Mouse (Mus musculus) urinary bladder, adult 18-20 months (tissue): ENCODE measurements around the gene Nppa.

Experiments used
- DNase-seq, 2 experiments: peaks; one replicate each; pipeline ENCODE4 v3.0.0; 2022; ENCODE audit warnings: low spot score in 2 of 2, mixed read lengths in 2 of 2

The Nppa gene

GRCm38 (mm10) chr4:148000202-148000772 is at the start of gene Nppa:
Gene Nppa, plus strand, starts transcription at chr4:148000722.
- DNase-seq = no peak

- no peak for DNase-seq
Measured at GRCm38 (mm10) chr4:147953590-147953989, 46.9 kb upstream of the Nppa start.

- DNase-seq = no peak
Measured at GRCm38 (mm10) chr4:147957141-147957540, 43.4 kb upstream of the Nppa start.

GRCm38 (mm10) chr4:147959881-147960831 is 40.4 kb upstream of the Nppa start:
- DNase-seq = no peak

- DNase-seq = no peak
Measured at GRCm38 (mm10) chr4:147962781-147963180, 37.7 kb upstream of the Nppa start.

- DNase-seq = no peak
Measured at GRCm38 (mm10) chr4:147963623-147964022, 36.9 kb upstream of the Nppa start.

GRCm38 (mm10) chr4:147965712-147966111 is 34.8 kb upstream of the Nppa start:
- no peak for DNase-seq

- no peak for DNase-seq
Measured at GRCm38 (mm10) chr4:147968816-147969215, 31.7 kb upstream of the Nppa start.

- no peak for DNase-seq
Measured at GRCm38 (mm10) chr4:147969337-147969736, 31.2 kb upstream of the Nppa start.

GRCm38 (mm10) chr4:147976237-147976636 is 24.3 kb upstream of the Nppa start:
- DNase-seq = no peak

- DNase-seq = no peak
Measured at GRCm38 (mm10) chr4:147977726-147978125, 22.8 kb upstream of the Nppa start.

- DNase-seq = no peak
Measured at GRCm38 (mm10) chr4:147978391-147978790, 22.1 kb upstream of the Nppa start.

- DNase-seq = no peak
Measured at GRCm38 (mm10) chr4:147979441-147979860, 21.1 kb upstream of the Nppa start.

- DNase-seq = peak in 1 of 2 experiments; percentile 11
Measured at GRCm38 (mm10) chr4:147985205-147986132, 15.1 kb upstream of the Nppa start, which contains the start of gene Nppb. Gene Nppb, plus strand, starts transcription at chr4:147985788.

- DNase-seq = no peak
Measured at GRCm38 (mm10) chr4:147993571-147994095, 6.9 kb upstream of the Nppa start.

GRCm38 (mm10) chr4:147995311-147995710 is 5.2 kb upstream of the Nppa start:
- no peak for DNase-seq

GRCm38 (mm10) chr4:148001013-148001789 is 679 bp downstream of the Nppa start:
- no peak for DNase-seq

- DNase-seq = no peak
Measured at GRCm38 (mm10) chr4:148001866-148002265, 1.3 kb downstream of the Nppa start.

- DNase-seq = no peak
Measured at GRCm38 (mm10) chr4:148004361-148004760, 3.8 kb downstream of the Nppa start.

GRCm38 (mm10) chr4:148008412-148008811 is 7.9 kb downstream of the Nppa start:
- peak; percentile 11 to 27 for DNase-seq

GRCm38 (mm10) chr4:148009641-148010040 is 9.1 kb downstream of the Nppa start:
- no peak for DNase-seq
